Mouse (Mus musculus) adrenal gland, adult 8-10 months (tissue): ENCODE measurements at regions not wholly inside any gene's neighbourhood (a gene's known extent, or its start where the extent isn't known, plus 50 kb on each side); places are given as distances from the start of the nearest gene placed in this dataset.
A peak's percentile ranks its signal among the peaks of the same experiment; 100 is the strongest.

Experiments
- DNase-seq: peaks from one replicate; pipeline ENCODE4 v3.0.0; 2022

- no peak for DNase-seq
Measured at GRCm38 (mm10) chr16:47754671-47755070, 528.9 kb upstream of the Dppa4 start.

GRCm38 (mm10) chr16:47758296-47758695 lies 525.2 kb upstream of the Dppa4 start:
- DNase-seq = no peak

GRCm38 (mm10) chr16:47765742-47766141 lies 517.8 kb upstream of the Dppa4 start:
- DNase-seq = peak; percentile 4

- DNase-seq = no peak
Measured at GRCm38 (mm10) chr16:47788515-47788914, 495.0 kb upstream of the Dppa4 start.

- DNase-seq = no peak
Measured at GRCm38 (mm10) chr16:47790666-47791065, 492.9 kb upstream of the Dppa4 start.

- no peak for DNase-seq
Measured at GRCm38 (mm10) chr16:47791456-47791855, 492.1 kb upstream of the Dppa4 start.

GRCm38 (mm10) chr16:47798838-47799237 lies 484.7 kb upstream of the Dppa4 start:
- no peak for DNase-seq

- DNase-seq = no peak
Measured at GRCm38 (mm10) chr16:47843169-47843568, 440.4 kb upstream of the Dppa4 start.

GRCm38 (mm10) chr16:47851631-47852030 lies 431.9 kb upstream of the Dppa4 start:
- DNase-seq = no peak

GRCm38 (mm10) chr16:47859840-47860239 lies 423.7 kb upstream of the Dppa4 start:
- DNase-seq = no peak

- DNase-seq = no peak
Measured at GRCm38 (mm10) chr16:47875258-47875657, 408.3 kb upstream of the Dppa4 start.

- DNase-seq = no peak
Measured at GRCm38 (mm10) chr16:47883476-47883875, 400.1 kb upstream of the Dppa4 start.

- no peak for DNase-seq
Measured at GRCm38 (mm10) chr16:47887019-47887418, 396.5 kb upstream of the Dppa4 start.

- DNase-seq = no peak
Measured at GRCm38 (mm10) chr16:47900785-47901184, 382.7 kb upstream of the Dppa4 start.

- DNase-seq = no peak
Measured at GRCm38 (mm10) chr16:47938000-47938399, 345.5 kb upstream of the Dppa4 start.
